Mouse (Mus musculus) retina, postnatal 1 day (tissue): ENCODE results near the gene Habp2.
"Not testable (repeated sequence)": the region's sequence is repeated elsewhere in the genome, so short reads cannot be mapped to it uniquely, and the experiment has no call there.

Experiments used
- DNase-seq: peaks from one replicate; pipeline ENCODE4 v3.0.0-alpha.2; 2012

Habp2 gene

DNA sequence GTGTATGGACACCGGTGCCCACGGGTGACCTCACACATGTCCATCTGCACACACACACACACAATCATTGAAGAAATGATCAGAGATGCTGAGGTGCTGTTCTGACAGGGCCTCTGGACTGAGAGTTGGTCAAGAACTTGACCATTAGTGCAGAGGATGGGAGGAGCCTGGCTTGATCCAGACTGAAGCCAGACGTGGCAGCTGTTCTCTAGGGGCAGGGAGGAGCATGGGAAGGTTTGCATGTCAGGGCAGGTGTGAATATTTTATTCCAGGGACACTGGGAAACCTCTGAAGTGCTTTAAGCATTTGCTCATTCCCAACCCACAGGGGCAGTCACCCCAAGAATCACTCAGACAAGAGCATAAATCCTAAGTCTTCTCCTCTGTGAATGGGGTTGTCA, 10.3 kb downstream of the Habp2 start:
- DNase-seq, result no peak

DNA sequence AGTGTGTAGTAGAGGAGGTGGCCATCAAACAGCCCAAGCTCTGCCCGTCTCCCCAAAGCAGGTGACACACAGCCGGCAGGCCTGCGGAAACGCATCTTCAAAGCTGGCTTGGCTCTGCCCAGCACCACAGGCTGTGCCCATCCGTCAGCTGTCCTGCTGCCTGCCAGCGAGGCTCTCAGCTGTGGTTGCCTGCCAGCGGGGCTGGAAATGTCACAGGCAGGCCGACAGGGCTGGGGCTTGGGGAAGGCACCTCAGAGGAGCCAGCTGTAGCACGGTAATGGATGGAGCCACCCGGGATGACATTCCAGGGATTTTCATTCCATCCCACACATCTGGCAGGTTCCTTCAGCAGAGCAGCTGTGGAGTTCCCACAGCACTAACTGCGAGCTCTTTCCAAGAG, 13.9 kb downstream of the Habp2 start:
- no peak for DNase-seq

DNA sequence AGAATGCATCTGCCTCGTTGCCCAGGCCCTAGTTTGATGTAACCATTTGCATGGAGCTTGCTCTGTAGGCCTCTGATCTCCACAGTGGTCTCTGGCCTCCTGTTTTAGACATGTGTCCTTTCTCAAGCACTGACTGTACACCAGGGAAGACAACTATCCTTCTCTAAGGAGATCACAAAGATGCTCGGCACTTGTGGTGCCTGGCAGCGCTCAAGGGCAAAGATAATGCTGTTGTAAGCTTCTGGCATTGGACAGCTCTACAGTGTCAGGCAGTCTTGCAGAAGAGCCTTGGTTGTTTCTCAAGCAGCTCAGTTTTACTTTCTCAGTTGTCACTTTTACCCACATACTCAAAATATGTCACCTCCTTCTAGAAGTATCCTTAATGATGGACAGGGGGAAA, 29.6 kb downstream of the Habp2 start:
- no peak for DNase-seq

- no peak for DNase-seq
Measured at GRCm38 (mm10) chr19:56319219-56319618, 32.3 kb downstream of the Habp2 start.

DNA sequence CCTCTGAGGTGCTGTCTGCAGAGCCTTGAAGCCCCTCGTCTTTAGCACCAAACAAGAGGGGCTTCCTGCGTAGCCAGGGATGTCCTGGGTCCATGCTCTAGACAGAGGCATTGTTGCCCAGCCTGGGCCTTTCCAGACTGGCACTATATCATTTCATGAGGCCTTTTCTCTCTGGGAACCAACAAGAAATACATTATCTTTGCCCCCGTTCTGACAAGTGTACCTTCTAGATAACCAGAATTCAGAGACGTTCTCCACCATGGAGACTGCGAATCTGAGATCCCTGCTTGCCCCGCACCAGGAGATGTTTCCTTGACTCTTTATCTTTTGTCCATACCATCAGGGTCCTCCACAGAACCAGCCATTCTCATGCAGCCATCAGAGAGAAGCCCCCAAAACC, 32.7 kb downstream of the Habp2 start:
- DNase-seq, result no peak

DNA sequence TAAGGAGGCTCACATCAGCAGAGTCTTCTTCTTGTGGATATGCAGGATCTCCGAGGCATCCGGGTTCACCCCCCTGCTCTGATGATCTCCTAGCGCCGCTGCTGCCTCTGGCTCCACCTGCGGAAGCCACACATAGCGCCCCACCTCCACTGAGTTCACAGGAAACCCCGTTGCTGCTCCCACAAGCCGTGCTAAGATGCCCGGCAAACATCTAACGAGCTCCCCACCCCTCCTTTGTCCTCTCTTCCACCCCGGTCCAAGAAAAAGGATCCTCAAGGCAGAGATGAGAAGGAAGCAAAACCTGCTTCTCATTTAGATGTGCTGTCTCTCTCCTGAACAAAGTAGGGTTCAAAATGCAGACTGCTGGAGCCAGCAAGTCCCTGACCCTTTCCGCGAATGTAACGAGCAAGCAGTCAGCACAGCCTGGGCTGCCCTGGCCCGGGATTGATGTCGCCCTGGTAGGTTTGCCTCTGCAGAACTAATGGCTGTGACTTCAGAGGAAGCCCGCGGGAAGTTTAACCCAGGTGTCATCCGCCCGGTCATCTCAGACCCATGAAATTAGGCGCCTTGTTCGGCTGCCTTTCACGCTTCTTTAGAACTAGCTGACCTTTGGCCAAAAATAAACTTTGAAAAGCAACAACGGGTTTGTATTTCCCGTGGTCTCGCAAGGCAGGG, 33.4 kb downstream of the Habp2 start:
- peak; percentile 31 for DNase-seq

DNA sequence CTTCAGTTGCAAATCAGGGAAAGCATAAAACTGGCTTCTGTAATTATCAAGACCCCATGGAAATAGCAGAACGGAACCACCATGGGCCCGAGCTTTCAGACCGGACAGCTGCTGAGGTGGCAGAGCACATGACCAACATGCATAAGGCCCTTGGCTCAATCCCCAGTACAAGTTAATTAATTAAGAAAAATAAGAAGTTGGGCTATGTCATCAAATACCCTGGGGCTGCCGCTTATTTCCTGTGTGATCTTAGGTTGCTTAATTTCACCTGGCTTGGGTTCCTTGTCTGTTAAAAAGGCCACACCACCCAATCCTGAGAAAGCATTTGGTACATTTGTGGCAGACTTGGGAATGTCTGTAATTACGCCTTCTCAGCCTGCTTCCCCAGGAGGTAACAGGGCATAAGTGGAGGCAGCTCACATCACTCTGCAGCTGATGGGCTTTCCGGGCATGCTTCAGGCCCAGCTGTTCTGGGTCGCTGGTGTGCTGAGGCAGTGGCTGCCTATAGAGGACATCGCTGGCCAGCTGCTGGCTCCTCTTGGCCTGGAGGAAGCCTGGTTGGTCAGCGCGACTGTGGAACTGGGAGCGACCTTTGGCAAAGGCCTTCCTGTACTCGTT, 34.5 kb downstream of the Habp2 start:
- peak; percentile 36 for DNase-seq

GRCm38 (mm10) chr19:56325676-56326075, 38.7 kb downstream of the Habp2 start:
- no peak for DNase-seq

DNA sequence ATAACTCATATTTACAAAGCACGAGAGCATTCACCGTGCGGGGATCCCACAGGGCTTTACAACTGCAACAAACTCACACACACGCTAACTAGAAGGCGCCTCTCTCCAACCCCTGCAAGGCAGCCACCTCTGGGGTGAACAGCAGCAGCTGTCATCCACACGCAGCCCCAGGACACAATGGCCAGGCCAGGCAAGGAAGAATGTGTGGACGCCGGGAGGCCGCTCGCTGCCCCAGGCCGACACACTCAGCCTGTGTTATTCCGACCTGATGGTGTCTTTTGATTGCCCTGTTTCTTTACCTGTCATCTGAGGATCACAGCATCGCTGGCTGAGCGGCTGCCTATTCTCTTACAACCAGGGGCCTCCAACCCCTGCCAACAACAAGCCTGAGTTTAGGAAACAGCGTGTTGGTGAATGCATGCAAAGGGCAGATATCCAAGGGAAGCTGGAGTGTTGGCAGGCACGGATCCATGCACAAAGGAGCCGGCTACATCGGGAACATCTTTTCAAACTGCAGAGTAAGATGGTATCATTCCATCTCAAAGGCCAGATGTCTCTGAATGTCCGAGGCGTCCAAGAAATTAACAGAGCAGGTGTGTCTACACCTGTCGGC, 39.4 kb downstream of the Habp2 start:
- DNase-seq, result peak; percentile 55

- DNase-seq, result no peak
Measured at GRCm38 (mm10) chr19:56336321-56336720, 49.4 kb downstream of the Habp2 start.

- DNase-seq, result no peak
Measured at GRCm38 (mm10) chr19:56336826-56337225, 49.9 kb downstream of the Habp2 start.

- DNase-seq, result no peak
Measured at GRCm38 (mm10) chr19:56342006-56342405, 55.1 kb downstream of the Habp2 start.

DNA sequence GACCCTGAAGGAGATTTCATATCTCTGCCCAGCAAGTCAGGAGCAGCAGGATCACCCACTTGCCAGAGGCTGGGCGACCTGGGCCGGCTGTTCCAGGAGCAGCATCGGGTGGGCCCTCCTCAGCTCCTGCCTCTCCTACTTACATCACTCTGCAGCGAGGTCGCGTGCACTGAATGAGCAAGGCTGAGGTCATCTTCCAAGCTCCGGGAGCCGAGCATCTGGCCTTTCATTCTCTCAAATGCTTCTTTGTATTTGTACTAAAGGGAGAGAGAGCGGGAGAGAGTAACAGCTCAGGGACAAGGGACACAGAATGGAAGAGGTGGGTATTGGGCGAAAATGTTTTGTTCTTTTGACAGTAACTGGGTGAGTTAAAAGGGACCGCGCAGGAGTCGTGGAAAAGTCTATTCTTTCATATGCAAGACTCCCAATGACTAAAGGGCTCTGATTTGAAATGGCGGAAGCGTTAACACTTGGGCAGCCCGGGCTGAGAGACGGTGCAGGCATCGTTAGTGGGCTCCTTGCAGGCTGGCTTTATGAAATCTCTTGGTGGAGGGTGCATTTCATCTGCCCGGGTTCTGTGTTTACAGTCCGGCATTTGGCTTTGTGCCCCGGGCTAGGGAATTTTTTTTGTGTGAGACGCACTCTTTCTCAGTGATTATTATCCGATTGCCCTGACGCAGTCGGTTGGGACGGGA, 57.1 kb downstream of the Habp2 start:
- DNase-seq, result peak; percentile 90

DNA sequence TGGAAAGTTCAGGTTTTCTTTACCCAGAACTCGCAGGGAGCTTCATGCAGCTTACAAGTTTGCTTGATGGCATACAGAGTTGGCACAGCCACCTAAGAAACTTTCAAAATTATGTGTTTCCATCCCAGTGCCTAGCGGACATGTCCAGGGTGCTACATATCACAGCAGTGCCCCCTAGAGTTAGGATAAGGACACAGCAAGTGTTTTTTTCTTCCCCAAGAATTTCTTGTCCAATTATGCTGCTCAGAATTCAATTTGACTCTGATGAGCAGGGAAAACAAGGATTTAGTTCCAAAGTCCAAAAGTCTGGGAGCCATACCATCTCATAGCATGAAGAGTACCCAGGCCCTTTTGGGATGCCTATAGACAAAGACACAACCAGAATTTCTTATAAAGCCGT, 59.1 kb downstream of the Habp2 start:
- DNase-seq, result peak; percentile 67

DNA sequence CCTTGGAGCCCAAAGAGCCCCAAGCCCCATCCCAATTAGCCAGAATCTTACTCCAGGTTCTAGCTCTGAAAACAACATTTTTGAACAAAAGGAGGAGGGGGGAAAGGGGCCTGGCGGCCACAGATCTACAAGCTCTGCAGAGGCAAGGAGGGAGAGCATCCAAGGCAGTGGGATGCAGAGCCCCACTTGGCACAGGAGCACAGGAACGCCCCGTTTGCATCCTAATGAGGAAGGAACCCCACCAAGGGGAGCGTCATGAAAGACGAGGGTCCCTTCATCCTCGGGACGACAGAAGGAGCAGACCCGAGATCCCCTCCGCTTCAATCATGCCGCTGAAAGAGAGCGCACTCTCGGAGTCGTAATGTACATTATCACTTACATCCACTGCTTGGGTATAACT, 59.8 kb downstream of the Habp2 start:
- DNase-seq, result no peak

- peak; percentile 78 for DNase-seq
Measured at GRCm38 (mm10) chr19:56349295-56349694, 62.4 kb downstream of the Habp2 start.

GRCm38 (mm10) chr19:56353689-56354088, 66.8 kb downstream of the Habp2 start:
- DNase-seq, result no peak

DNA sequence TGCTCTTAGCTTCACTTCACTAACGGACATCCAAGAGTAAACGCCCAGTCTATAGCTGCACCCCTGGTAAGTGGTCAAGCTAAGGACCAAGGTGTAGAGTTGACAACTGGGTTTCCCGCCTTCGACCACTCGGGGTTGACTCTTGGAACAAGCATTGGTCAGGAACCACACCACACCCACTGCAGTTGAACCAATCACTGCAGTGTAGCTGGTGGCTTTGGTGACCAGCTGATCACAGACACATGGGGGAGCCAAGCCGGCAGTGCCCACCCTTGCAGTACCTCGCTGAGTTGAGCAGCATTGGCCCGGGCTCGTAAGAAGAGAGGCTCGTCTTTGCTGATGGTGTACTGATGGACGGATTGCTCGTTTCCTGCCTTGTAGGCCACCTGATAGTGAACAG, 68.3 kb downstream of the Habp2 start:
- no peak for DNase-seq

- DNase-seq, result peak; percentile 82
Measured at GRCm38 (mm10) chr19:56356480-56357373, 69.8 kb downstream of the Habp2 start.

DNA sequence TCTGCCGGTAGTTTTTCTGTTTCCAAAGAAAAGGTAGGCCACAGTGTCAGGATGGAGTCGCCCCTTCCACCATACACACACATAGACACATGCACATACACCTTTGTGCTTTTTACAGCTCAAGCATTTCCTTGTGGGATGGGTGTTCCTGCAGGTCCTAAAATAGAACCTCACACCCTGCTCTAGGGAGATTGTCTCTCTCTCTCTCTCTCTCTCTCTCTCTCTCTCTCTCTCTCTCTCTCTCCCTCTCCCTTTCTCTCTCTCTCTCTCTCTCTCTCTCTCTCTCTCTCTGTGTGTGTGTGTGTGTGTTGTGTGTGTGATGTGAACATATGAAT, 70.4 kb downstream of the Habp2 start:
- not testable (repeated sequence) for DNase-seq

DNA sequence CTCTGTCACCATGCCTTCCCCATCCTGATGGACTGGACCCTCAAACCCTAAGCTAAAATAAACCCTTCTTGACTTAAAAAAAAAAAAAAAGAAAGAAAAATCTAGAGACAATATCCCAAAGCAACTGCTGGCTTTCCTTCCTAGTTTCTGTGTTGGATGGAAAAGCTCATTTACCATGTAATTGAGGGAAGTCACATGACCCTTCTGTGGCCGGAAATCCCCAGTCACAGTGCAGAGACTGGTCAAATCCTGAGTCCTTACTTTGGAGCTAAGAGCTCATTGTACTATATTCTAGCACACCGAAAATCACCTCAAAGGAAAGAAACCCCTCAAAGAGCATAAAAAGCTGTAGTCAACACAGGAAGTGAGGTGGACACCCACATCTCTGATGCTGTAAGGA, 72.0 kb downstream of the Habp2 start:
- no peak for DNase-seq

DNA sequence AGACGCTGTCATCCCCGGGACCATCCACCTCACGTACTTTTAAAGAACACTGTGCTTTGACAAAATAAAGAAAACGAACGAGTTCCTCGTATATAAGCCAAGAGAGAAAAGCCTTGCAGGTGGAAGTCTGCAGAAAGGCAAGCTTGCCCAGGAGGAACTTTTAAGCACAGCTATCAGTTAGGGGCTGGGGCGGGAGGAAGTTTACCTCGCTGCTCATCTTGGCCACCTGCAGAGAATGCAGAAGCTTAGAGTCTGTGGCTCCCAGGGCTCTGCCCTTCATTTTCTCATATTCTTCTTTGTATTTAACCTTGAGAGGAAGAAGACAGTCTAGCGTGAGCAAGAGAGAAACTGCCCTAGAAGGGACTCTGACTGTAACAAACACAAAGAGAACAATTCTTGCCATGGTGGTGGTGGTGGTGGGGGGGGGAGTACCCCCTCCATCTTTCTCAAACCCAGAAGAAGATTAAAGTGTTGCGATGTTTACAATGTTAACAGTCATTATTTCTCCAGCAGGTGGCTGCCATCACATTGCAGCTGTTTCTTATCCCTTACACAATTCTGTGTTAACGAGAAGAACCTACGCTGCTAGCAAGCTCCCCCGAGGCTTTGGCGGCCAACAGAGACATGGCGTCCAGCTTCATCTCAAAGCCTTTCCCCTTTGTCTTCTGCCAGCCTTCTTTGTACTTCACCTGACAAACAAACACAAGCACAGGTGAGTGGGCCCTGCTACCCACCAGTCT, 77.0 kb downstream of the Habp2 start:
- no peak for DNase-seq
